In genomic region chr8:81745439-81745838, GRCm38 (mm10) we compare ENCODE assay signal across 20 mouse cellular contexts.
DNase-seq lines count a peak whose midpoint lies in the region; ATAC-seq lines count a peak whose summit lies in the region.
"Had no signal": no experiment of that assay in that cellular context is flagged by ENCODE, and none has a peak within 500 bp of the region (broad histone marks: within the 10 kb centered on the region; RNA-seq: fewer than 3 reads in every experiment).

No protein-coding gene starts in this region.

- peak; percentile 21 for DNase-seq in CD4-positive, CD25-positive, alpha-beta regulatory T cell, adult 2 months (ENCODE audit: low read depth, low spot score)
- DNase-seq in gastrocnemius, postnatal 10 days, result no peak
- DNase-seq in B cell, adult 2 months, result no peak
- no peak for DNase-seq in layer of hippocampus, adult 8-10 months (ENCODE audit: low spot score in 2 of 2)
- DNase-seq: adrenal gland, adult 2 months; adrenal gland, adult 8-10 months; adrenal gland, postnatal 10 days; adrenal gland, postnatal 14 days; adrenal gland, postnatal 25 days; adrenal gland, postnatal 36 days; cerebellum, adult 11 months; cerebellum, adult 11-12 months; cerebellum, adult 18-20 months; cerebellum, adult 2 months; cerebellum, adult 8-10 months; cerebellum, adult 9-10 months had no signal

- ATAC-seq in CD4-positive, CD25-positive, alpha-beta regulatory T cell, adult 4 months, result peak; percentile 54
- peak; percentile 55 for ATAC-seq in inflammation-experienced regulatory T-cells, adult 6 months
- ATAC-seq: activated CD4-positive, CD25-positive, alpha-beta regulatory T cell, adult 4 months; Patski had no signal
